ENCODE assay signal across 21 mouse cellular contexts in the genomic region with DNA sequence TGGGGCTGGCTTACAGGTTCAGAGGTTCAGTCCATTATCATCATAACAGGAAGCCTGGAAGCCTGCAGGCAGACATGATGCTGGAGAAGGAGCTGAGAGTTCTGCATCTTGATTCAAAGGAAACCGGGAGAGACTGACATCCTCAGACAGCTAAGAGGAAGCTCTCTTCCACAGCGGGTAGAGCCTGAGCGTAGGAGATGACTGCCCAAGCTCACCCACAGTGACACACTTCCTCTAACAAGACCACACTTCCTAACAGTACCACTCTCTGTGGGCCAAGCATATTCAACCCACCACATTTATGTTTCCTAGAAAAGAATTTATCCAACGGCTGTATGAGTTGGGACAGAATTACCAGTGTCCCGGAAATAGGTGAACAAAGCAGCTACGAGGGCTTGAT. TPM values are rescaled to one million over a fixed set of nuclear protein-coding genes. Genes with fewer than 3 reads are reported as not detected.
DNase-seq lines count a peak whose midpoint lies in the region; ATAC-seq lines count a peak whose summit lies in the region.
"Had no signal": no experiment of that assay in that cellular context is flagged by ENCODE, and none has a peak within 500 bp of the region (broad histone marks: within the 10 kb centered on the region; RNA-seq: fewer than 3 reads in every experiment).

No protein-coding gene starts in this region.

- DNase-seq in frontal cortex, postnatal 25 days (ENCODE audit: low spot score in 2 of 2): no peak
- peak; percentile 29 for DNase-seq in layer of hippocampus, adult 9-11 months
- no peak for DNase-seq in layer of hippocampus, postnatal 36 days
- DNase-seq in 416B (ENCODE audit: low read depth): peak; percentile 59
- no peak for DNase-seq in adrenal gland, adult 8-10 months
- no peak for DNase-seq in urinary bladder, postnatal 10 days (ENCODE audit: low spot score)
- DNase-seq: adrenal gland, postnatal 14 days; cerebellum, adult 9-10 months; kidney, adult 2 months; lung, adult 18-20 months; lung, postnatal 14 days; midbrain, embryonic 14.5 days; right cerebral cortex, postnatal 14 days; thymus, adult 2 months had no signal

- peak; percentile 52; the same call in 1 of the 2 replicates for ATAC-seq in frontal cortex, adult (ENCODE audit: low TSS enrichment)
- ATAC-seq in megakaryocyte progenitor cell, adult 5-6 weeks (replicated peaks; ENCODE audit: poor library complexity): peak; percentile 92
- ATAC-seq: forebrain, embryonic 16.5 days; liver, embryonic 12.5 days had no signal

RNA-seq across cellular contexts. Expression of a gene that starts 15.6 kb away (rescaled TPM):
- 10 to 100 TPM; 33.6 to 36.8 TPM for total RNA-seq in layer of hippocampus, postnatal 36 days (2021)
- 2.4 and 4.5 TPM in 2 replicates for total RNA-seq in megakaryocyte progenitor cell, adult 5-6 weeks (2015)
- total RNA-seq in megakaryocyte progenitor cell, adult 5-6 weeks (2017): 1.9 and 3.8 TPM in 2 replicates
- 10 to 100 TPM; 61.2 to 96.2 (median 72.7) TPM for total RNA-seq in adrenal gland, adult 8-10 months (2022)

RNA-seq across cellular contexts. Expression of a gene that starts 30.8 kb away (rescaled TPM):
- total RNA-seq in layer of hippocampus, postnatal 36 days (2021): not detected
- total RNA-seq in megakaryocyte progenitor cell, adult 5-6 weeks (2015): not detected in 2 replicates
- not detected in 2 replicates for total RNA-seq in megakaryocyte progenitor cell, adult 5-6 weeks (2017)
- not detected for total RNA-seq in adrenal gland, adult 8-10 months (2022)
- total RNA-seq: adrenal gland, postnatal 14 days; heart, adult 18-20 months; heart, postnatal 25 days; megakaryocyte-erythroid progenitor cell, adult 5-6 weeks had no signal

RNA-seq across cellular contexts. Expression of a gene that starts 46.7 kb away (rescaled TPM):
- 10 to 100 TPM; 18.2 to 19.9 TPM for total RNA-seq in layer of hippocampus, postnatal 36 days (2021)
- 15.1 and 15.5 TPM in 2 replicates for total RNA-seq in megakaryocyte progenitor cell, adult 5-6 weeks (2015)
- total RNA-seq in megakaryocyte progenitor cell, adult 5-6 weeks (2017): 20.8 TPM in 2 replicates
- 10 to 100 TPM; 15.9 to 19.2 (median 18.1) TPM for total RNA-seq in adrenal gland, adult 8-10 months (2022)

RNA-seq across cellular contexts. Expression of a gene that starts 46.9 kb away (rescaled TPM):
- 10 to 100 TPM; 57.3 to 62.1 TPM for total RNA-seq in layer of hippocampus, postnatal 36 days (2021)
- 88.1 and 94.9 TPM in 2 replicates for total RNA-seq in megakaryocyte progenitor cell, adult 5-6 weeks (2015)
- total RNA-seq in megakaryocyte progenitor cell, adult 5-6 weeks (2017): 50.2 and 60.3 TPM in 2 replicates
- 10 to 100 TPM; 53.2 to 83.7 (median 71.9) TPM for total RNA-seq in adrenal gland, adult 8-10 months (2022)

Comparison
In these comparisons a context has a peak if more than half of its experiments do, and no peak if none do; other contexts are left out.
1. DNase-seq: peak in layer of hippocampus, adult 9-11 months (single experiment) and 416B (single experiment); none in frontal cortex, postnatal 25 days (0 of 2), layer of hippocampus, postnatal 36 days (0 of 2), adrenal gland, adult 8-10 months (single experiment) and urinary bladder, postnatal 10 days (single experiment).
2. RNA of a gene that starts 15.6 kb away (total RNA-seq): 61.2 to 96.2 TPM in adrenal gland, adult 8-10 months and 33.6 to 36.8 TPM in layer of hippocampus, postnatal 36 days; 1.9 to 4.5 TPM in megakaryocyte progenitor cell, adult 5-6 weeks; every median in the first group is over 4 times any median in the second.